Mouse (Mus musculus) heart, embryonic 15.5 days (tissue): Measurements from ENCODE around the gene Megf11. TPM values are rescaled to one million over a fixed set of nuclear protein-coding genes. Genes with fewer than 3 reads are reported as not detected.

Source experiments
- ATAC-seq: fragments of 200-750 bp; cut with Nextera tagmentation; replicated peaks from 2 replicates; pipeline ENCODE4 v1.8.0; 2017; ENCODE audit warnings: low read depth, moderate TSS enrichment; ENCODE audit not compliant: insufficient number of reproducible peaks, insufficient read depth, low FRiP score
- H3K27ac ChIP-seq: fragments of 300-500 bp; sonication (generic); 2 replicates; pipeline ENCODE4 v1.5.1; 2015; ENCODE audit warnings: mild to moderate bottlenecking, inconsistent platforms
- H3K27me3 ChIP-seq: fragments of 300-500 bp; sonication (generic); 2 replicates; pipeline ENCODE4 v1.6.1; 2015; ENCODE audit warnings: inconsistent platforms
- H3K36me3 ChIP-seq: fragments of 300-500 bp; sonication (generic); 2 replicates; pipeline ENCODE4 v1.6.1; 2015; ENCODE audit warnings: mild to moderate bottlenecking, inconsistent platforms
- H3K4me1 ChIP-seq: fragments of 300-500 bp; sonication (generic); replicated peaks from 2 replicates; pipeline ENCODE4 v1.6.1; 2015; ENCODE audit warnings: inconsistent platforms
- H3K4me2 ChIP-seq: fragments of 300-500 bp; sonication (generic); 2 replicates; pipeline ENCODE4 v1.6.1; 2015; ENCODE audit warnings: inconsistent platforms, mild to moderate bottlenecking, moderate library complexity
- H3K4me3 ChIP-seq: fragments of 300-500 bp; sonication (generic); 2 replicates; pipeline ENCODE4 v1.5.1; 2015; ENCODE audit warnings: mild to moderate bottlenecking, inconsistent platforms
- H3K9ac ChIP-seq: fragments of 300-500 bp; sonication (generic); 2 replicates; pipeline ENCODE4 v1.6.1; 2015; ENCODE audit warnings: mild to moderate bottlenecking, inconsistent platforms
- H3K9me3 ChIP-seq: fragments of 300-500 bp; sonication (generic); replicated peaks from 2 replicates; pipeline ENCODE4 v1.6.1; 2016; ENCODE audit warnings: inconsistent platforms
- WGBS: fragments of 180-500 bp; shearing (Covaris S2); methylation state at CpG from one replicate; pipeline ENCODE4 v1.1.7; 2015; ENCODE audit warnings: mixed read lengths; 5-methylcytosine and 5-hydroxymethylcytosine counted together
- polyA plus RNA-seq: library from polyadenylated mRNA; unstranded; fragments of >200 nt; fragmentation: Nextera tagmentation; extraction: Ambion mirVana; gene quantifications from 2 replicates; pipeline ENCODE4 v1.2.1, GENCODE M21; 2015

Gene Megf11
- polyA plus RNA-seq = 0.63 and 0.72 TPM in 2 replicates

DNA sequence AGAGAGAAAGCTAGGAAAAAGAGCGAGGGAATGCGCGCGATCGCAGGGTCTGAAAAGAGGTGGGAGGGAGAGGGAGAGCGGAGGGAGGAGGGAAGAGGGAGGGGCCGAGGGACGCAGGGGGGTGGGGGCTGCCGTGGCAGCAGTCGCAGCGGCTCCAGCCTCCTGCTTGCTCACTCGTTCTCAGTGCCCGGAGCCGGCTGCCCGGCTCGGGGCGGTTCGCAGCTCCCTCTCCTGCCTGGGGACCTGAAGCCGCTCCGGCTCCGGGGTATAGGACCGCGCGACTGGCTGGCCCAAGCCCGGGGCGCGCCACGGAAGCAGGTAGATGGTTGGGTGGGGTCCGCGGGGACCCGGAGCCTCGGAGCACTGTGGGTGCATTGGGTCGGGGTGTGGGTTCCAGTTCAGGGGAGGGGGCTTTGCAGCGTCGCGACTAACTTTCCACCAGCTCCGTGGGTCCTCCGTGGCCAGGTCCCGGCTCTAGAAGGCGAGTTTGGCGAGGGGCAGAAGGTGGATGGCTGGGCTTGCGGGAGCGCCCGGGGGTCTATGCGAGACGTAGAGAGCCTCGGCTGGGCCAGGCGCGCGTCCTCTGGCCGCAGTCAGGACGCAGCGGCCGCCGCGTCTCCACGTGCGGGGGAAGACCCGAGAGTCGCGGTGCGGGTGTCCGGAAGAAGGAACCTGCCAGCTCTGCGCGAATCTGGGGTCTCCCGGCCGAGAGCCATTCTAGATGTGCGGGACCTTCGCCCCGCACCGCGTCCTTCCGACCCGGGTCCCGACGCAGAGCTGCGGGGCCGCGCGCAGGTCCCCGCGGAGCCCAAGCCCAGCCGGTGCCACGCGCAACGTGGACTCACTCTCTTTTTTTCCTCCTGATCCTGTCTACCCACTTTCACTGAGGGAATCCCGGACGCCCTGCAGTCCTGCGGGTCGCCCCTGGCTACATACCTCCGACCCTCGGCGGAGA is at the start of gene Megf11:
TSS of gene Megf11 (plus strand) at position 116 of the 955 bp plus-strand sequence.
- H3K9ac ChIP-seq = peak within 1 kb of the TSS; percentile 35
- no peaks in the 10 kb centered on the region for H3K9me3 ChIP-seq
- H3K4me3 ChIP-seq = peak within 1 kb of the TSS; percentile 56
- H3K27me3 ChIP-seq = peaks cover 73% of the 10 kb centered on the region
- peaks cover 28% of the 10 kb centered on the region for H3K4me1 ChIP-seq
- H3K36me3 ChIP-seq = no peaks in the 10 kb centered on the region
- ATAC-seq = peak; percentile 45
- H3K4me2 ChIP-seq = peak within 1 kb of the TSS; percentile 96
- no peak within 1 kb of the TSS for H3K27ac ChIP-seq
- 1% methylated on average over 93 of the region's 93 CpGs for WGBS

DNA sequence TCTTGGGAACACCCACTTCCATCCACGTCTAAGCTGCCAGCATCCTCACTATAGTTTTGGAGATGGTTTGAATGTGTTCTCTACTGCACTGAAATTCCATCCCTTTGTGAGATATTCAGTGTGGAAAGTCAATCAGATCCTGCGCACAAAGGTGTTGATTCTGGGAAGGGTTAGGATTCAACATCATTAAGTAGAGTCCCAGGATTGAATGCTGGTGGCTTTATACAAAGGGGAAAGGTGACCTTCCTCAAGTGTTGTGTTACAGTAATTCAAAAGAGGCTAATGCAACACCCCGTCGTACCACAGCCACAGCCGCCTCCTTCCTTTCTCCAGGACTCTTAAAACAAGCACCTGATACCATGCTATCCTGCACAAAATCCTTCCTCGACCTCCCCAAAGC is 49.6 kb upstream of the Megf11 start:
- WGBS = 77% methylated on average over 6 of the region's 6 CpGs
- ATAC-seq = no peak
- Histone ChIP-seq H3K4me3 (no peak overlapping the region), H3K9me3 (no peaks in the 10 kb centered on the region), H3K9ac (no peak overlapping the region), H3K27me3 (no peaks in the 10 kb centered on the region), H3K4me1 (peaks cover 11% of the 10 kb centered on the region), H3K4me2 (no peak overlapping the region), H3K36me3 (peaks cover 6% of the 10 kb centered on the region; the same call in 1 of the 2 replicates), H3K27ac (no peak overlapping the region)

DNA sequence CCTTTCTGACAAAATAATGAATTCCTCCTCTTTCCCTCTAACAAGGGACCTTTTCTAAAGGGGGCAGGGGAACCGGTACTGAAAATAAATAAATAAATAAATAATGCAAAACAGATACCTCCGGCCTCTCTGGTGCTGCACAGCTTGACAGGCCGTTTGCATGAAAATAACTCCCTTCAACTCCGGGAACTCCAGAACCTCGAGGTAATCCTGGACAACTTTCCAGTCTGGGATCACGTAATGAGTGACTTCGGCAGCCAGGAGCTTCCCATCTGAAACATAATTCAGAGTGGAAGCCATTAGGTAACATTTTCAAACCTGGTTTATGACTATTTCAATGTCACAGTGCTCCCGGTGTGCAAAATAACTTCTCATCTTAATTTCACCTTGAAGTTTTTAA is 46.1 kb upstream of the Megf11 start:
- peaks cover 6% of the 10 kb centered on the region; the same call in 1 of the 2 replicates for H3K36me3 ChIP-seq
- no peak for ATAC-seq
- no peaks in the 10 kb centered on the region for H3K9me3 ChIP-seq
- peak overlapping the region; percentile 68 for H3K4me3 ChIP-seq
- peaks cover 11% of the 10 kb centered on the region for H3K4me1 ChIP-seq
- 0 out of 2 replicates have a peak overlapping the region, but pooled peaks have one; percentile 96 for H3K9ac ChIP-seq
- peak overlapping the region; percentile 75 for H3K4me2 ChIP-seq
- peak overlapping the region; percentile 98 for H3K27ac ChIP-seq
- WGBS = 45% methylated on average over 8 of the region's 8 CpGs
- no peaks in the 10 kb centered on the region for H3K27me3 ChIP-seq

DNA sequence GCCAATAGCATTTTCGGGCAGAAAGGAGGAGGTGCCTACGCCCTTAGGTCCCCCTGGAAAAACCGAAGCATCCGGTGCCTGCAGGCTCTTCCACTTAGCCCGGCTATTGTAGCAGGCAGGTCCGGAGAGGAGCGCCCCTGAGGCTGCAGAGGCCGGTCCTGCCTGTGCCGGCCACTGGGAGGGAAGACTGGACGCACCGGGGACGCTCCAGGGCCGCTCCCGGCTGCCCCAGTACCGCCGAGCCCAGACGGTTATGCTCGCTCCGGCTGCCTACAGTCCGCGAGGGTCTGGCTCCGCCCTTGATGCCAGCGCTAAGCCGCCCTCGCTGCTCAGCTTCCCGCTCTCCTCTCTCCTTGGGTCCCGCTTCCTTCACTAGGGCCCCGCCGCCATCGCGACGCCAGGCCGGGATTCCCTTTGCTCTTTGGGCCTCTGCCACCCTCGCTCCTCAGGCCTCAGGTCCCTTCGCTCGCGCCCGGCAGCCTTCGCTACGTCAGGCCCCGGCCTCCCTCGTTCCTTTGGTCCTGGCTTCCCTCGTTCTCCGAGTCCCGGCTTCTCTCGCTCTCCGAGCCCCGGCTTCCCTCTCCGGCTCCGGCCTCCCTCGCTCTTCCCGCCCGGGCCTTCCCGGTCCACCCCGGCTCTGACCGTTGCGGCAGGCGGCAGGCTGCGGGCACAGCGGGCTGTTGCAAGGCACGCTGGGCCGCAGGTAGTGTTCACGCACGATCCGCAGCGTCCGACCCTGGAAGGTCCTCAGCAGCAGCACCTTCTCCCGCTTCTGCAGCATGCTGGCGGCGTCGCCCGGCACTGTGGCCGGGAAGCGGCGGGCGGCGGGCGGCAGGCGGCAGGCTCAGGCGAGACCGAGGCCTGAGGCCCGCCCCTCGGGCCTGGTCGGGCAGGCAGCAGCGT is 44.8 kb upstream of the Megf11 start:
- ATAC-seq = peak; percentile 89
- H3K4me3 ChIP-seq = peak overlapping the region; percentile 68
- WGBS = under 1% methylated on average over 85 of the region's 85 CpGs

DNA sequence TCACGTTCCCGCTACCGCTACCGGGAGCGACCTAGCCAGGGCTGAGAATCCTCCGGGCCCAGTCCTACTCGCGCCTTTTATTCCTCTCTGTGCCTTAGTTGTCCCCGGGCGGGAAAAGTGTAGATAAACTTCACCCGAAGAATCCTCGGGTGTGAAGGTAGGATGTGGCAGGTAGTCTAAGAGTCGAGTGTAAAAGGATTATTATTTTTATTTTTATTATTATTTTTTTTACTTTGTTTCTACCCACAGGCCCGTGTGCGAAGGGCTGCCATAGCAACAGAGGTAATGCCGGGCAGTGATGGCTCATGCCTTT is 44.2 kb upstream of the Megf11 start, which contains the start of gene Dis3l:
TSS of gene Dis3l (minus strand) at position 35 of the 313 bp plus-strand sequence.
- peak within 1 kb of the TSS; percentile 68 for H3K4me3 ChIP-seq
- ATAC-seq = no peak
- H3K27ac ChIP-seq = peak within 1 kb of the TSS; percentile 98
- H3K36me3 ChIP-seq = peaks cover 6% of the 10 kb centered on the region; the same call in 1 of the 2 replicates
- peaks cover 11% of the 10 kb centered on the region for H3K4me1 ChIP-seq
- peak within 1 kb of the TSS; percentile 75 for H3K4me2 ChIP-seq
- WGBS = 11% methylated on average over 16 of the region's 16 CpGs
- no peaks in the 10 kb centered on the region for H3K27me3 ChIP-seq
- peak within 1 kb of the TSS; percentile 96 for H3K9ac ChIP-seq
- H3K9me3 ChIP-seq = no peaks in the 10 kb centered on the region

More for the DNA sequence above, 44.8 kb upstream of the Megf11 start:
- Histone ChIP-seq H3K4me1 (peaks cover 11% of the 10 kb centered on the region), H3K27ac (peak overlapping the region; percentile 98), H3K27me3 (no peaks in the 10 kb centered on the region), H3K9me3 (no peaks in the 10 kb centered on the region), H3K4me2 (peak overlapping the region; percentile 75), H3K9ac (peak overlapping the region; percentile 96), H3K36me3 (peaks cover 6% of the 10 kb centered on the region; the same call in 1 of the 2 replicates)

DNA sequence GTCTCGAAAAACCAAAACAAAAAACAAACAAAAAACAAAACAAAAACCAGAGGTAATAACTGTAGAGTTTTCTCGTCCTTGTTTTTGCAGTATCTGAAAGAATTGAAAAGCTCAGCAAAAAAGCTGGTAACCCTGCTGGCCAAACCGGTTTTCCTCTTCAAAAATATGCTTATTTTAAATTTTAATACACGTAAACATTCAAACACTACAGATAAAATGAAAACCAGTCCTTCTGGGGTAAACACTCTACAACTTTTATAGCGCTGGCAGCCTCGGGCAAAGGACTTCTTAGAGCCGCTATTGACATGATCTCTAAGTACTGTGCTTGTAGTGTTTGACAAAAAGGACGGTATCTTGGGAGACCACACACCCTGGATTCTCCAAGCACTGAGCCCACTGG is 43.8 kb upstream of the Megf11 start:
- H3K4me2 ChIP-seq = peak overlapping the region; percentile 75
- peaks cover 11% of the 10 kb centered on the region for H3K4me1 ChIP-seq
- H3K9ac ChIP-seq = no peak overlapping the region
- H3K36me3 ChIP-seq = peaks cover 1% of the 10 kb centered on the region; the same call in 1 of the 2 replicates
- peak overlapping the region; percentile 68 for H3K4me3 ChIP-seq
- 86% methylated on average over 8 of the region's 8 CpGs for WGBS
- no peak for ATAC-seq
- H3K27me3 ChIP-seq = no peaks in the 10 kb centered on the region
- peak overlapping the region; percentile 98 for H3K27ac ChIP-seq
- no peaks in the 10 kb centered on the region for H3K9me3 ChIP-seq

DNA sequence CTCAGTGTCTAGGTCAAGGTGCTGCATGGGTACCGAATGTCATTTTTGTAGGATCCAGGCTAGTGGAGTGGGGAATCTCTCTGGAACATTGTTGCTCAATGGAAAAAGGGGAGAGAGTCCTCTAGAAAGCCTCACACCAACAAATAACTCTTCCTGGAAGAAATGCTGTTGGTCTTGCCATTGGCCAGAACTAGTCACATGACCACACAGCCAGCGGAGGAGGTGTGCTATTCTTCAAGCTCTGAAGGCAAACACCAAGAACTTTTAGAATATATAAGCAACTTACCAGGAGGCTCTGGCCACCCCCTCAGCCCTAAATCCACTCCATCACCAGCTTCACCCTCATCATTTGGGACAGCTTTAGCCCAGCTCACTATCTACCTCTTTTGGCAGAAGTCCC is 41.8 kb upstream of the Megf11 start:
- H3K36me3 ChIP-seq = no peaks in the 10 kb centered on the region
- H3K27me3 ChIP-seq = no peaks in the 10 kb centered on the region
- H3K4me2 ChIP-seq = no peak overlapping the region
- no peak overlapping the region for H3K9ac ChIP-seq
- H3K4me3 ChIP-seq = no peak overlapping the region
- H3K4me1 ChIP-seq = peaks cover 11% of the 10 kb centered on the region
- ATAC-seq = no peak
- 78% methylated on average over 2 of the region's 2 CpGs for WGBS
- H3K27ac ChIP-seq = no peak overlapping the region
- H3K9me3 ChIP-seq = no peaks in the 10 kb centered on the region

DNA sequence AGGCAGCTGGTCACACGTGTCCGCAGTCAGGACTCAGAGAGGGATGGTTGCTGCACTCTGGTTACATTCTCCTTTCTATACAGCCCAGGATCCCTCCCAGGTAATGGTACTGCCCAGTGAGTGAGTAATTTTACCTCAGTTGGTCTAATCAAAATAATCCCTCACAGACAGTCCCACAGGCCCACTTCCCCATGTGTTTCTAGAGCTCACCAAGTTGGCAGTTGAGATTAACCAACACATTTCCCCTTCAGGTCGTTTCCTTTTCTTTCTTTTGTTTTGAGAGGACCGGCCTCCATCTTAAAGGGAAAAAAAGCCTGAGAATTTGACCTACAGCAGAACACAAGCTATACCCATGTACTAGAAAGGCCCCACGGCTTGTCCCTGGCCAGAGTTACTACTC is 39.5 kb upstream of the Megf11 start:
- Histone ChIP-seq H3K27ac (no peak overlapping the region), H3K27me3 (no peaks in the 10 kb centered on the region), H3K4me2 (no peak overlapping the region), H3K4me1 (no peaks in the 10 kb centered on the region; the same call in 1 of the 2 replicates), H3K9me3 (no peaks in the 10 kb centered on the region), H3K9ac (no peak overlapping the region), H3K36me3 (no peaks in the 10 kb centered on the region), H3K4me3 (no peak overlapping the region)
- ATAC-seq = no peak
- WGBS = 59% methylated on average over 5 of the region's 5 CpGs

DNA sequence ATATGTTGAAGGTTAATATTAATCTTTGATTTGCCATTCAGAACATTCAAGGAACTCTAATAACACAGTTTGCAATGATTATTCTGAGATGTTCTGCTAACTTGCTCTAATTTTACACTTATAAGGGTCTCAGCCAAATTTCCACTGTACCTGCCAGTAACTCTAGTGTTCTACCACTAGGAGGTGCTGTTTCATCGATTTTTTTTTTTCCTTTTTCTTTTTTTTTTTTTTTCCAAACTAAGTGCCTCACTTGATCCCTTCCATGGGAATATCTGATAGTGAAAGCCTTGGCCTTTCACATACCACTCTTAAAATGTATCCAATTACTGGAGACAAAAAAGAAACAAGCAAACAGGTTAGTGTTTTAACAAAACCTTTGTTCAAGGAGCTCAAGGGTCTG is 38.0 kb upstream of the Megf11 start:
- no peak overlapping the region for H3K27ac ChIP-seq
- H3K4me1 ChIP-seq = no peaks in the 10 kb centered on the region
- H3K4me2 ChIP-seq = no peak overlapping the region
- ATAC-seq = no peak
- 0% methylated on average over 1 of the region's 1 CpGs for WGBS
- no peak overlapping the region for H3K9ac ChIP-seq
- no peak overlapping the region for H3K4me3 ChIP-seq
- H3K36me3 ChIP-seq = no peaks in the 10 kb centered on the region
- H3K9me3 ChIP-seq = no peaks in the 10 kb centered on the region
- no peaks in the 10 kb centered on the region for H3K27me3 ChIP-seq

DNA sequence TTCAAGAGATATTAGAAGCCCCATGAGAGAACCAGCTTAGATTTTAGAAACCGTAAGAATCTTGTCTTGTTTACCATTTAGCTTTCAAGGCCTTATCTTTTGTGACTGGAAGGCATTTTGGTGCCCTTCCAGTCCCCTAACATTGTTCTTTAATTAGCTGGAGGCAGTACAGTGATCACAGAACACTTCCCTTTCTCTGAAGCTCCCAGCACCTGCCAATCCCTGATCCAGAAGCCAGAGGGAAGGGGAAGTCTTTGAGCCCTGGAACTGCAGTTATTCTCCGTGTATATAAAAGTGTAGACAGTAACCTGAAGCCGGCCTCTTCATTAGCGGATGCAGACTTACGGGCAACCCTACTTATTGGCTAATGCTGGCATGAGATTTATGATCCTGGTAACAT is 35.9 kb upstream of the Megf11 start:
- Histone ChIP-seq H3K36me3 (no peaks in the 10 kb centered on the region), H3K27me3 (no peaks in the 10 kb centered on the region), H3K27ac (no peak overlapping the region), H3K4me1 (no peaks in the 10 kb centered on the region), H3K9ac (no peak overlapping the region), H3K9me3 (no peaks in the 10 kb centered on the region), H3K4me3 (no peak overlapping the region), H3K4me2 (no peak overlapping the region)
- WGBS = 45% methylated on average over 5 of the region's 5 CpGs
- ATAC-seq = no peak

DNA sequence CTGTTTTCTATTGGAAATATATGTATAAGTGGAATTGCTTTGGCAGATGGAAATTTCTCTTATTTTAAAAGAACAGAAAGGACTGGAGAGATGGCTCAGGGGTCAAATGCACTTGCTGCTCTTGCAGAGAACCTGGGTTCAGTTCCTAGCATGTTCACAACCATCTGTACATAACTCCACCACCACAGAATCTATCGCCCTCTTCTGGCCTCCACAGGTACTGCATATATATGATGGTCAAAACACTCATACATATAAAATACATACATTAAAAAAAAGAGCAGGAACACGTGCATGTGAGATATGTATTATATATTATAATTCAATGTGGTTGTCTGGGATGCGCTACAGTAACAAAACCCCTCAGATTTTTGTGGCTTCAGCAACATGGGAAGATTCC is 34.2 kb upstream of the Megf11 start:
- Histone ChIP-seq H3K9ac (no peak overlapping the region), H3K27me3 (no peaks in the 10 kb centered on the region), H3K4me2 (no peak overlapping the region), H3K4me3 (no peak overlapping the region), H3K27ac (no peak overlapping the region), H3K9me3 (no peaks in the 10 kb centered on the region), H3K36me3 (no peaks in the 10 kb centered on the region), H3K4me1 (no peaks in the 10 kb centered on the region)
- WGBS = 36% methylated on average over 3 of the region's 3 CpGs
- no peak for ATAC-seq
